Mouse (Mus musculus): ENCODE data around the gene Ccl4. TPM values are rescaled to one million over a fixed set of nuclear protein-coding genes. Genes with fewer than 3 reads are reported as not detected.

The Ccl4 gene
- polyA plus RNA-seq, 1 experiment, result 0.35 TPM

- peaks cover 2% of the 10 kb centered on the region; the same call in 1 of the 2 replicates for H3K4me1 ChIP-seq (ENCODE audit: control insufficient read depth, insufficient read depth, low read length)
- TF ChIP-seq POLR2A (IDR thresholded peaks at IDR 0.05; ENCODE audit: extremely low read depth, insufficient read depth, low read length), result no peak
- TF ChIP-seq CTCF (IDR thresholded peaks at IDR 0.05; ENCODE audit: extremely low read depth, insufficient read depth, low read length), result no peak
- no peak overlapping the region for H3K4me3 ChIP-seq (ENCODE audit: insufficient read depth, low read length)
- no peak overlapping the region for H3K27ac ChIP-seq (ENCODE audit: insufficient read depth, low read length)
Observed at GRCm38 (mm10) chr11:83713925-83714324, 51.5 kb downstream of the Ccl4 start.

Other genes with a start within 250 kb of the Ccl4 start
- gene Gas2l2, start 233.1 kb upstream of the Ccl4 start, polyA plus RNA-seq (2012; rRNA removed), result 0.10 TPM in 1 of 2 replicates, not detected in the other
- 0.75 and 0.95 TPM in 2 replicates for gene 1700020L24Rik, start 224.9 kb upstream of the Ccl4 start, polyA plus RNA-seq (2012; rRNA removed)
- 3.9 and 5.3 TPM in 2 replicates for gene Mmp28, start 199.5 kb upstream of the Ccl4 start, polyA plus RNA-seq (2012; rRNA removed)
- gene Taf15, start 189.5 kb upstream of the Ccl4 start, polyA plus RNA-seq (2012; rRNA removed), result 43.0 and 50.8 TPM in 2 replicates
- gene Heatr9, start 140.4 kb upstream of the Ccl4 start, polyA plus RNA-seq (2012; rRNA removed), result not detected in 2 replicates
- 0.58 and 1.0 TPM in 2 replicates for gene Ccl5, start 132.1 kb upstream of the Ccl4 start, polyA plus RNA-seq (2012; rRNA removed)
- 1.7 and 2.1 TPM in 2 replicates for gene Ccl9, start 83.9 kb upstream of the Ccl4 start, polyA plus RNA-seq (2012; rRNA removed)
- 2.8 and 3.6 TPM in 2 replicates for gene Ccl6, start 69.5 kb upstream of the Ccl4 start, polyA plus RNA-seq (2012; rRNA removed)
- not detected in 2 replicates for gene Rpl9-ps1, start 17.0 kb upstream of the Ccl4 start, polyA plus RNA-seq (2012; rRNA removed)
- gene Ccl3, start 13.2 kb upstream of the Ccl4 start, polyA plus RNA-seq (2012; rRNA removed), result 0.76 and 0.84 TPM in 2 replicates
- gene Wfdc17, start 41.4 kb downstream of the Ccl4 start, polyA plus RNA-seq (2012; rRNA removed), result 0.49 and 1.3 TPM in 2 replicates
- gene Wfdc18, start 46.4 kb downstream of the Ccl4 start, polyA plus RNA-seq (2012; rRNA removed), result 4.2 and 5.8 TPM in 2 replicates
- gene Wfdc21, start 84.4 kb downstream of the Ccl4 start, polyA plus RNA-seq (2012; rRNA removed), result not detected in 2 replicates
- gene Heatr6, start 91.1 kb downstream of the Ccl4 start, polyA plus RNA-seq (2012; rRNA removed), result 16.6 and 16.9 TPM in 2 replicates
- 0.04 TPM in 1 of 2 replicates, not detected in the other for gene Hnf1b, start 187.5 kb downstream of the Ccl4 start, polyA plus RNA-seq (2012; rRNA removed)

Data from cortical plate, adult 2 months (tissue).